Mouse (Mus musculus) E14TG2a.4 (cell line): ENCODE data around the gene Mymk.

Source experiments
- H3K27me3 ChIP-seq: 2 replicates; pipeline ENCODE4 v1.6.1; 2014; ENCODE audit warnings: low read length, control low read depth; ENCODE audit not compliant: insufficient read depth
- H3K36me3 ChIP-seq: 2 replicates; pipeline ENCODE4 v1.6.1; 2014; ENCODE audit warnings: low read length, control low read depth; ENCODE audit not compliant: insufficient read depth
- H3K4me1 ChIP-seq: replicated peaks from 2 replicates; pipeline ENCODE4 v1.6.1; 2014; ENCODE audit warnings: low read depth, low read length, control low read depth
- H3K4me3 ChIP-seq: replicated peaks from 2 replicates; pipeline ENCODE4 v1.5.1; 2014; ENCODE audit warnings: mild to moderate bottlenecking, low read length
- H3K9me3 ChIP-seq: 2 replicates; pipeline ENCODE4 v1.6.1; 2014; ENCODE audit warnings: low read length, control low read depth
- CTCF ChIP-seq: conservative IDR thresholded peaks from 2 replicates; pipeline ENCODE4 v1.5.1; 2014; ENCODE audit warnings: low read length
- NANOG ChIP-seq: IDR thresholded peaks from 2 replicates; pipeline ENCODE4 v1.6.1; 2014; ENCODE audit warnings: borderline replicate concordance, low read length, mixed read lengths
- POU5F1 ChIP-seq: IDR thresholded peaks from 2 replicates; pipeline ENCODE4 v1.6.1; 2014; ENCODE audit warnings: low read length, borderline replicate concordance

The Mymk gene

DNA sequence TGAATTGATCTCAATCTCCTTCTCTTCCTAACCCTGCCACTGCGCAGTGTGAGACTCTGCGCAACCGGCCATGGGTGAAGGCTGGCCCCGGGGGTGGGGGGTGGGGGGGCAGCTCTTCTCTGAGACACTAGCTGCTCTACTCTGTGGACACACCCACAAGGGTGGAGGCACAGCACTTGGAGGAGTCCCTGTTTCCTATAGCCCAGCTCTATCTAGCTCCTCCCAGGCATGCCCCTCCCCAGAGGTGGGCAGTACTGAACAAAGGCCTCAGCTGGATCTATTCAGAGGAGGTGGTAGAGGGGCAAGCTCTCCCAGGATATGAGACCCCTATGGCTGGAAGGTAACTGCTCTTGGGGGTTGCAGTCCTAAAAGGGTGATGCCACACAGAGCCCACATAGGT lies 35.0 kb downstream of the Mymk start:
- Histone ChIP-seq H3K36me3 (no peaks in the 10 kb centered on the region), H3K27me3 (0 out of 2 replicates have a peak, but pooled peaks cover 3% of the 10 kb centered on the region), H3K4me3 (no peak overlapping the region), H3K4me1 (peaks cover 17% of the 10 kb centered on the region), H3K9me3 (no peaks in the 10 kb centered on the region)
- TF ChIP-seq NANOG: no peak
- no peak for TF ChIP-seq CTCF
- TF ChIP-seq POU5F1: no peak

DNA sequence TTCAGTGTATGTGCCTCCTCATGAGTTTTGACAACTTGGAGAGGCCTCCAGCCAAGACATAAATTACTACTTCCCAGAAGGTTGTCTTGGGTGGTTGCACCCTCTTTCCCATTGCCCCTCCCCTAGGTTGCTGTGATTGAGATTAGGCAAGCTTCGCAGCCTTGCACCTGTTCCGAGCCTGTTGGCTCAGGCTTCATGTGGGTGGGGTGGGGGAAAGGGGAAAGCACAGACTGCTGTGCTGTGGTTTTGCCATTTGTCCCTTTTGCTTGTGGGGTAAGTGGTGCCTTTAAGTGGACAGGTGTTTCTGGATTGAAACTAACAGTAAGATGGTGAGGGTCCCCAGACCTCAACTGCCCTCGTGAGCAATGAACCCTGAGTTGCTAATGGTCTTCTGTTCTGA lies 36.0 kb downstream of the Mymk start:
- TF ChIP-seq POU5F1 (no peak), CTCF (no peak), NANOG (no peak)
- Histone ChIP-seq H3K36me3 (no peaks in the 10 kb centered on the region), H3K27me3 (0 out of 2 replicates have a peak, but pooled peaks cover 3% of the 10 kb centered on the region), H3K4me3 (no peak overlapping the region), H3K4me1 (peaks cover 18% of the 10 kb centered on the region), H3K9me3 (no peaks in the 10 kb centered on the region)

DNA sequence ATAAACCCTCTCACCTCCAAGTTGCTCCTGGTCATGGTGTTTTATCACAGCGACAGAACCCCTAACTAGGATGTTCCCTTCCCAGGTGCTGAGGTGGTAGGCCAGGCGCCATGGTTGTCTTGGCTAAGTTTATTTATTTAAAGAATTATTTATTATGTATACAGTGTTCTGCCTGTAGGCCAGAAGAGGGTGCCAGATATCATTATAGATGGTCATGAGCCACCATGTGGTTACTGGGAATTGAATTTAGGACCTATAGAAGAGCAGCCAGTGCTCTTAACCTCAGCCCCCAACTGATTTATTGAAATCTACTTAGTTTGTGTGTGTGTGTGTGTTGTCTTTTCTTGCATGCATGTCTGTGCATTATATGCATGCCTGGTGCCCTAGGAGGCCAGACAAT lies 39.6 kb downstream of the Mymk start:
- Histone ChIP-seq H3K36me3 (no peaks in the 10 kb centered on the region), H3K4me1 (peaks cover 22% of the 10 kb centered on the region), H3K9me3 (no peaks in the 10 kb centered on the region), H3K27me3 (peaks cover 32% of the 10 kb centered on the region), H3K4me3 (no peak overlapping the region)
- no peak for TF ChIP-seq NANOG
- no peak for TF ChIP-seq CTCF
- no peak for TF ChIP-seq POU5F1

DNA sequence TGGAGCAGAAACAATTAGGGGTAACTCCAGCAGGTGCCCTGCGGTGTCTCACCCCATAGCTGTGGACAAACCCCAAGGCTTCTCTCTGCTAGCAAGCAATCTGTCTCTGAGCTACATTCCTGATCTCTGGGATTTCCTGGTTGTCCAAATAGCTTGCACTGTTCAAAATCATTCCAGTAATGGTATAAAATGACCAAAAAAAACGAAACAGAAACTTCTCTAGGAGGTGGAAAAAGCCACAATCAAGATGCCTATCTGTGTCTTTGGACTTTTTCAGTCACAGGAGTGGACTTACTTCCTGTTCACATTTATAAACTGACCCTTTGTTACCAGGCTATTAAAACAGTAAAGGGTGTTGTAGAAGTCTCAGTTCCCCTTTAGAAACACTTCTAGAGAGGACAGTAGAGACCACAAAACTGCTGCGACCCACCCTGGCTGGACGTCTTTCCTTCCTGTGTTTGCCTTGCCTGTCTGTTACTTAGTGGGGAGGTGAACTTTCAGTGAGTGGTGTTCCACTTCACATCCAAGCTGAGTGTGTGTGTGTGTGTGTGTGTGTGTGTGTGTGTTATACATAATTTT lies 43.5 kb downstream of the Mymk start:
- Histone ChIP-seq H3K9me3 (no peaks in the 10 kb centered on the region), H3K4me1 (peaks cover 17% of the 10 kb centered on the region), H3K36me3 (no peaks in the 10 kb centered on the region), H3K27me3 (peaks cover 62% of the 10 kb centered on the region), H3K4me3 (peak overlapping the region; percentile 57; the same call in 1 of the 2 replicates)
- no peak for TF ChIP-seq NANOG
- no peak for TF ChIP-seq POU5F1
- no peak for TF ChIP-seq CTCF

DNA sequence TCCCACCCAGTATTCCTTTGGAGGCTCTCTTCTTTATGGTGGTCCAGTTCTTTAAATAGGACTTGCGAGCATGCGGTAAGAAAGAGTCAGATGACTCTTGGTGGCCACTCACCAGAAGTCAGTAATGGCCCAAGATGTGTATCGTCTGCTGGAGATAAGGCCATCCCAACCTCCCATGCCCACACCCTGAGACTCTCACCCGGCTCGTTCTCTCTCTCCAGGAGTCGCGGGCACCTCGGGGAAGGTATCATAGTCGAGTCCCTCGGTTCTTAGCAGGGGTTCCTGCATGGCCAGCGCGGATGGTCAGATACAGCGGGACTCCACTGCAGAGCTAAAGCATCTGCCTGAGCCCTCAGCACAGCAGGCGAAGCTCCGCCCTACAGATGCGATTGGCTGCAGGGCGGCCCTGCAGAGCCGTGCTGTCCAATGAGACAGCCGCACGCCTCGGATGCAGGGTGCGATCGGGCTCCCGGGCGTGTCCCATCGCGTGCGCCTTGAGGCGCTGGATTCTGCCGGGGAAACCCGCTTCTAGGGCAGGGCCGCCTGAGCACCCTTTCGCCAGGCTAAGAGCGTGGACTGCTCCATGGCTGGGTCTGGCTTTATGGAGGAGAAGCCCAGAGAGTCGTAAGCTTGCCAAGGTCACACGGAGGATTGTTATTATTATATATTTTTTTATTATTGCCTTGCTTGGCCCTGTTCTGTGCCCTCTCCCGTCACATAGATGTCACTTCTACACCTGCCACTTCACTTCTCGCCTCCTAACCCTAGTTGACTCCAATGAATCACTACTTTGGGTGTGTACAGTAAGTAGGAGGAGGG lies 44.2 kb downstream of the Mymk start, which contains the start of gene Slc2a6:
Gene Slc2a6, minus strand, starts transcription at position 381 of the 819 bp plus-strand sequence.
- TF ChIP-seq CTCF (no peak), NANOG (no peak), POU5F1 (no peak)
- Histone ChIP-seq H3K4me1 (peaks cover 17% of the 10 kb centered on the region), H3K36me3 (no peaks in the 10 kb centered on the region), H3K4me3 (peak within 1 kb of the TSS; percentile 57), H3K27me3 (peaks cover 62% of the 10 kb centered on the region), H3K9me3 (no peaks in the 10 kb centered on the region)

DNA sequence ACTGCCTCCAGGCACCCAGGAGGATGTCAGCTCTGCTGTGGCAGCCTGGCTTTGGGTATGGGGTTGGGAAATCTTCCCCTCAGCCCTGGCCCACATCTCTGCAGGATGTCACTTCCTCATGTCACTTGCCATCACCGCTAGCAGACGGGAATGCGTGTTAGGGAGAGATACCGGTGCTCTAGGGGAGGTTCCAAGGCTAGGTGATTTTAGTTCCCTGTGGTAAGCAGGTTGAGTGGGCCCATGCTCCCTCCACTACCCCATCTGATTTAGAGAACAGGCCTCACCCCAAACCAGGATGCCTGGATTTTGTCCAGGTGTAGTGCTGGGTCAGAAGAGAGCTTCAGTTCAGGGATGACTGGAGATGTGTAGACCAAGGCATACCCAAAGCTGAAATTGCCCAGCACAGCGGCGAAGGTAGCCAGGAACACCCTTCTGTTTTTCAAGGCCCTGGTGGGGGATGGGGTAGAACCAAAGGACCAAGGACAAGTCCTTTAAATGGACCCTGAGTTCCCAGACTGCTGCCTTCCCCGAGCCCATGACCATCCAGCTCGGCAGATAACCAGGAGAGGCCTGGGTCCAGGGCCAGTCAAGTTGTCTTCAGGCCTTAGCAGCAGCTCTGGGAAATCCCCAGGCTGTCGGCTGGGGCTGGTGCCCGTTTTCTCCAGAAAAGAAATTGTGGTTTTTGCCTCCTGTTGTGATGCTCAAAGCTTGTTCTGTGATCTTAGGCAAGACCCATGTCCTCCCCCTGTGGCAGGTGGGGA lies 44.9 kb downstream of the Mymk start:
- no peak for TF ChIP-seq POU5F1
- no peak for TF ChIP-seq CTCF
- TF ChIP-seq NANOG: no peak
- Histone ChIP-seq H3K9me3 (no peaks in the 10 kb centered on the region), H3K4me3 (peak overlapping the region; percentile 57; the same call in 1 of the 2 replicates), H3K4me1 (peaks cover 15% of the 10 kb centered on the region), H3K27me3 (peaks cover 62% of the 10 kb centered on the region), H3K36me3 (no peaks in the 10 kb centered on the region)

DNA sequence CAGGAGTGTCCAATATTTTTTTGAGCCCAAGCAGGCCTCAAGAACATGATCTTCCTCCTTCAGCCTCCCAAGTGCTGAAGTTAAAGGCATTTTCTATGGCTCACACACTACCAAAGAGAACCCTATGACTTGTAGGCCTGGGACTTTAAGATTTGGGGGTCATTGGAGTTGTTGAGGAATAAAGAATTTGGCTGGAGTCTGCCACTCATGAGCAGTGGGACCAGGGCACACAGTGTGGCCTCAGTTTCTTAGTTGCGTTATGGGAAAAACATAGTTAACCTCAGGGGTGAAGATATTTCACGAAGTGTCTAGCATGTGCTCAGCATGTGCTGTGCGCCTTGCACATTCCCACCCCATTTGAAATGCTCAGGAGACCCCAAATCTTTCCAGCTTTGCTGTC lies 45.6 kb downstream of the Mymk start:
- no peaks in the 10 kb centered on the region for H3K9me3 ChIP-seq
- TF ChIP-seq CTCF (no peak), NANOG (no peak), POU5F1 (no peak)

DNA sequence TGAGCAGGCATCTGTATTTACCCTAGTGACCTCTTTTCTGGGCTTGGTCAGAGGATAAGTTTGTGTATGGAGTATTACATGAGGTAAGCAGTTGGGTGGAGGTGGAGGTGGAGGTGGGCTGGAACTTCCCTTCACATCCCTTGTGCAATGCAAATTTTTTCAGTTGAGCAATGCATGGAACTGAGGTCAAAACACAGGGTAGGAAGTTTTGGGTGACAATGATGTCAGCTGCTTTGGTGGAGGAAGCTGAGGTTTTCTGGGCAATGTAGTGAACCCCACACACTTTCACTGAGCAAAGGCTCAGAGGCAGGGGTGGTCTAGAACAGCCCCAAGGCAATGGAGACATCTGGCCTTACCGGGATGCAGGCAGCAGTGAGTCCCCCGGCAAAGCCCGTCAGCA lies 46.4 kb downstream of the Mymk start:
- Histone ChIP-seq H3K27me3 (peaks cover 60% of the 10 kb centered on the region), H3K4me1 (peaks cover 13% of the 10 kb centered on the region), H3K4me3 (no peak overlapping the region), H3K36me3 (no peaks in the 10 kb centered on the region), H3K9me3 (no peaks in the 10 kb centered on the region)
- TF ChIP-seq NANOG: no peak

More for the DNA sequence above, 45.6 kb downstream of the Mymk start:
- no peak overlapping the region for H3K4me3 ChIP-seq
- peaks cover 13% of the 10 kb centered on the region for H3K4me1 ChIP-seq
- H3K36me3 ChIP-seq: no peaks in the 10 kb centered on the region
- H3K27me3 ChIP-seq: peaks cover 62% of the 10 kb centered on the region

DNA sequence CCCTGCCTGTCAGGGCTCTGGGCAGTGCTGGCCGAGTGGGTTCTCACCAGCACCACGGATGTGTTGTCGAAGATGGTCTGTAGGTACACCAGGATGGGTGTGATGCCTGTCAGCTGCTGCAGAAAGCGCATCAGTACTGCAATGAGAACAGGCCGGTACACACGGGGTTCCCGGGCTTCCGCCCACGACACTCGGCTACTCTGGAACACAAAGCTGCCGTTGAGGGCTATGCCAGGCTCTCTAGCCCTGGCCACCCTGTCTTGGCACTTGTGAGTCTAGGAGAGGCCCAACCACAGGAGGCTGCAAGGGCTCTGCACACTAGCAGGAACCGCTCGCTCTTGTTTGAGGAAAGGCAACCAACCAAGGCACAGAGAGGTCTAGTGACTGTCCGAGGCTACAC lies 47.8 kb downstream of the Mymk start:
- no peak overlapping the region for H3K4me3 ChIP-seq

More for the DNA sequence above, 47.8 kb downstream of the Mymk start:
- H3K4me1 ChIP-seq: peaks cover 13% of the 10 kb centered on the region
- H3K9me3 ChIP-seq: no peaks in the 10 kb centered on the region
- no peaks in the 10 kb centered on the region for H3K36me3 ChIP-seq
- TF ChIP-seq CTCF: no peak
- TF ChIP-seq POU5F1: no peak
- no peak for TF ChIP-seq NANOG
- H3K27me3 ChIP-seq: peaks cover 49% of the 10 kb centered on the region
